Mouse (Mus musculus): Measurements from ENCODE around the gene Tbl1x.
"Not testable (repeated sequence)": the region's sequence is repeated elsewhere in the genome, so short reads cannot be mapped to it uniquely, and the experiment has no call there.

The Tbl1x gene

DNA sequence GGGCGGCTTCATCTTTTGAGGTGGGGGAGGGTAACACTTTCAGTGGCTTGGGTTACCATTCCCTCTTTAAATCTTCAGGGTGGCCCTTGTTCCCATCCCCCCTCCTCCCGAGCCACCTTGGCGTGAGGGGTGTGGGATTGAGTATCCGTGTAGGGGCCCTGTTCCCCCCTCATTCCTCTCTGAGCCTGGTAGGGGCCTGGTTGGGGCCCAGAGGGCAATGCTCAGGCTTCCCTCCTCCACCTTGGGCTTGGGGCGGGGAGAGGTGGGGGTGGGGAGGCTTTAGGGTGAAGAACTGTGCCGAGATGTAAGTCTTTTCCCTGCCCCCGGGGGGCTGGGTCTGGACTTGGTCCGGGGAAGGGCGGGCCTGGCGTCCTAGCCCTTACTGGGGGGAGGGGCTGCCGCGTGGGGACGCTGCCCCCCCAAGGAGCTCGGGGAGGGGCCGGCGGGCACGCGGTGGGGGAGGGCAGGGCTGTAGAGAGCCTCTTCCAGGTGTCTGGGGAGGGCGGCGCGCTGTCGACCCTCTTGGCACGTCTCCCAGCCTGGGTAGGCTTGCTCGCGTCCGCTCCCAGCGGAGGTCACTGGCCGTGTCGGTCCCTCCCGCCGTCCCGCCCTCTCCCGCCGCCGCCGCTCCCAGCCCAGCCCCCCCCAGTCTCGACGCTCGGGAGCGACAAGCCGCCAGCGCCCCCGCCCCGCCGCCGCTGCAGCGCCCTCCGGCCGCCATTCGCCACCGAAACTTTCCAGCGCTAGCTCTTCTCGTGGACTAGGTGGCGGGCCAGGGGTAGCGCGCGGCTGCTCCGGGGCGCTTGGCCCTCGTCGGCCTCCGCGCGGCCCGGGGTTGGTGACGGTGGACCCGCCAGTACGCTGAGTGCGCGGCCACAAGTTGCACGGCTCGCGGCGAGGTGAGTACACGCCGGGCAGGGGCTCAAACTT is at the start of gene Tbl1x:
TSS of gene Tbl1x (plus strand) at position 643 of the 930 bp plus-strand sequence.
- DNase-seq (ENCODE audit: low spot score): peak; percentile 68

DNA sequence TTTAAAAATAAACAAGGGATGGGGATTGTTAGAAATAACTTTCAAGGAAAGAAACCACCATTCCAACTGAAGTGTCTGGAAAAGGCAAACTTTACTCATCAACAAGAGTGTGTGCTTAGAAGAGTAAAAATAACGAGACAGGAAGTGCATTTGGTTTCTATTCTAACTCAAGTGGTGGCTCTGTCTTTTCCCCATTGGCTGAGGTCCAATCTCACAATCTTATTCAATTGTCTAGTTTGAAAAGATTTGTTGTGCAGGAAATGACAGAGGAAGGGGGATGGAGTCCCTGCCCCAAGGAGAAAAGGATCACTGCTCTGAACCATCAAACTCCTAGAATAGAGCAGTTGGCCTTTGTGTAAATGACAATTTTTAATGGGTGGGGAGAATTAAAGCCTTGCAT is 41.6 kb upstream of the Tbl1x start:
- DNase-seq (ENCODE audit: low spot score): no peak

DNA sequence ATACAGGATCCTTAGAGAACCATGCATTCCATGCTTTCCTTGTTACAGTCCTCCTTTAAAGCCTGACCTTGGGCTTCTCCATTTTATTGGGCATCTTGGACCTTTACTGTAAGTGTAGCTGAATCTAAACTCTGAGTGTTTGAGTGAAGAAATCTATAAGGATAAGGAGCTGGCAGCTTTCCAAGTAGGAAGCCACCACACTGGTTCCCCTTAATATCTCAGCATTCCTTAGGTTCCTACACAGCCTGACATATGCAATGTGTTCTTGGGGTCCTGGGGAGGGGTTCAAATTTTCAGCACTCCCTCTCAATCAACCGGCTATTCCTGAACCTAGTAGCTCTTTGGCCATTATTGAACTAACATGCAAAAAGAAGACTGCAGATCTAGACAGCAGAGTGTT is 38.0 kb upstream of the Tbl1x start:
- no peak for DNase-seq (ENCODE audit: low spot score)

DNA sequence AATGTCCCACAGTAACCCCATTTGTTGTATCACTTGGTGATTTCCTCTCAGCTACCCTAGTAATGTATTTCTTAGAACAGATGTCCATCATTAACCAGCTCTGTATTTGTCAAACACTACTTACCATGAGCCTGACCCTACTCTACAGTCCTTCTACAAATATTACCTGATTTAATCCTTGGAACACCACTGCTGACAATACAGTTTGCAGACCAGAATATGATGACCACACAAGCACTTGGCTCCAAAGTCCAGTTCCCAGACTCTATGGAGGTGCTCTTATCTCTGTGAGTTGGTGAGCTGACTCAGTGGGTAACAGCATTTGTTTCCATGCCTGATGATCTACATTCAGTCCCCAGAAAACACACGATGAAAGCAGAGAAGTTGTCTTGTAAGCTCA is 37.3 kb upstream of the Tbl1x start:
- DNase-seq (ENCODE audit: low spot score): no peak

DNA sequence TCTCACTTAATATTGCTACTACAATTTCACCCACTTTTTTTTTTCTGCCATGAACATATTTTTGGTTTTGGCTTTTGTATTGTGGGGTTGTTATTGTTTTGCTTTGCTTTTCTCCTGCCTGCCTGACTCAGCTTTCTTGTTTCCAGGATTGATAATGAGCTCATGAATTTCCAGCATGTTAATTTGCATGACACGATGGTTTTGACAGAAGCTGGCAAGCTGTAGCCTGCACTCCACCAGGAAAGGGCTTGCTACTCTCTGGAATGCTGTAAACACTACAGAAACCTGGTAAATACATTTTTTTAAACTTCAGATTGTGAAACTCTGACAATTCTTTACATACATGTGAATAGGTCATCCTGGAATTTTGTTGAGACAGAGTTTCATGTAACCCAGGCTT is 36.3 kb upstream of the Tbl1x start:
- no peak for DNase-seq (ENCODE audit: low spot score)

DNA sequence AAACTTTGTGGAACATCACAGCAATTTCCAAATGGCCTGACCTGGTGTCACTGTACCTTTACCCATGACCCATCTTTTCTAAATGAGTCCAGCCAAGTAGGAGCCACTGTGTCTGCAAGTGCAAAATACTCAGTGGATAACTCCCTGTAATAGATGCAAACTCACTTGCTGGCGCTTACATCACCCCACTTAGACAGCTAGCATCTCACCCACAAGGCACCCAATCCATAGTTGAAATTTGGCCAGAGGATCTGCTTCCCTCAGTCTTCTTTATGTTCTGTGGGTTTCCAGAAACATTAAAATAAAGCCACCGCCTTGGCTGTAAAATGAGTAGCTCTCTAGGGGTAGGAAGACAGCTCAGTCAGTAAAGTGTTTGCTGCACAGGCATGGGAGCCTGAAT is 33.3 kb upstream of the Tbl1x start:
- no peak for DNase-seq (ENCODE audit: low spot score)

DNA sequence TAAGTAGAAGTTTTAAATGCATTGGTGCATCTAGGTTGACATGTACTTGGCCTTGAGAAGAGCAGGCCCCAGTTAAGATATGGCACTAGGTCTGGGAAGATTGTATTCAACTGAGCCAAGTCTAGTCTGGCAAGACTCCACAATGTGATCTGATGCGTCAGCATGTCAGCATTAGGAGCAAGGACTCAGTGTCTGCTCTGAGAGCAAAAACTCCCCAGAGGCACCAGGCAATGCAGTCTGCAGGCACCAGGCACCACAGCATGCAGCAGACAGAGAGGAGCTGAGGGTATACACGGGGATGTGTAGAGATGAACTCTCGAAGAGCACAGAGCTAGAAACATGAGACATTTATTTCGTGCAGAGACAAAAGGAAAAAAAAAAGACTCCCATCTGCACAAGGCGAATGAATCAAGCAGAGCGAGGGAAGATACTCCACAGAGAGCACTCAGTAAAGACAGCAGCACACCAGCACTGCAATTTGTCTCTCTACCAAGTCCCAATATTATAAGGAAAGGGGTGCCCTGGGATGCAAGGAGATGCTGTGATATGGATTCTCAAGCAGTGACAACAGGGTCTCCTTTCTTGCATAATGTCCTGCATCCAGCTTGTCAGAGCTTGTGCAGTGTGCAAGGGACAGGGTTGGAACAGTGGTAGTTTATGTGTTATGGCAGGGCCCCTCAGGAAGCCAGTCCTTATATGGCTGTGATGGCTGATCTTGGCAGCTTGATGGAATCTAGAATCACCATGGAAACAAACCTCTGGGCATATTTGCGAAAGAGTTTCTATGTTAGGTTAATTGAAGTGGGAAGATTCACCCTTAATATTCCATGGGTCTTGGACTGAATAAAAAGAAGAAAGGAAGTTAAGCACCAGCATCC is 22.7 kb upstream of the Tbl1x start:
- peak; percentile 60 for DNase-seq (ENCODE audit: low spot score)

DNA sequence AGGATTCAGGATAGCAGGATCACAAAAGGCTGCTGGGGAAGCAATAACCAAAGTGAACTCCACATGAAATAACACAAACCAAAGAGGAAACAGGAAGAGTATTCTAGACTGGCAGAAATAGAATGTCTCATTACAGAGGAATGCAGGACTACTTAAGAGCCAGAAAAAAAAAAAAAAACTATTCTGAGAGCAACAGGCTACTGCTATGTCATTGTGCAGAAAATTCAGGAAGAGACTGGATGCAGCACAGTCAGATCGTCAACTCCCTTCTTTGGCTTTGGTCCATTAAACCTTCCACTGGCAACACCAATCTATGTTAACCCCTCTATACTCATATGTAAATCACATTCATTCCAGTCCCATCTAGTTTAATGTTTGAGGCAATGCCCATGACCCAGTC is 20.7 kb upstream of the Tbl1x start:
- DNase-seq (ENCODE audit: low spot score): no peak

DNA sequence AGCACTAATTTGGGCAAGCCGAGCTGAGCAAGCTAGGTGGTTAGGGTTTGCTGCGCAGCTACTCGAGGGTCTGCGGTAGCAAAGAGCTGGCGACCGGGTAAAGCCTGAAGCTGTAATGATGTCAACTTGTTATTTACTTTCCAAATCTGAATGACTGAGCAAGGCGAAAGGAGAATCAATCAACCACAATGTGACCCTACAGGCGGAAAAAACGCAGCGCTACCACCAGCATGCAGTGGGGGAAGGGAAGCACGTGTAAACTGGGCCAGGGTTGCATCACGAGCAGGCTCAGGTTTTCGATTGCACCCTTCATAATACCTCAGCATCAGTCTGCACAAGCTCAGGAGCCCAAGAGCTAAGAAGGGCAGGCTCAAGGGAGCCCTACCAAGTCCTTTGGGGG is 1.7 kb upstream of the Tbl1x start:
- peak; percentile 74 for DNase-seq (ENCODE audit: low spot score)

DNA sequence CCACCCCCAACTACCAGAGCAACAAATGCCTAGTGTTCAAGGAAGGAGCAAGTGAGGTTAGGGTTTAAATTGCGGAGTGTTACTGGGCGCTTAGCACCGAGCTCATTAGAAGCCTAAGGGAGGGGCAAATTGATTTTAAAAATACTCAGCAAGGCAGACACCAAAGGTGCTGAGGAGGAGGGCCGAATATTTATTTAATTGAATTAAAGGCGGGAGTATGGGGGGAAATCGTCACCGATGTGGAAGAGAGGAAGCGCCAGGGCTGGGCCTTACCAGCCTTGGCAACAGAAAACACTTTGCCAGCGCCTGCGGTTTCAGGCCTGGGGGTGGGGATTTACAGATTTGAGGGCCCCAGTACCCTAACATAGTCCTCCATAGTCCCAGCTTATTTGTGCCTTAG is 1.0 kb upstream of the Tbl1x start:
- DNase-seq (ENCODE audit: low spot score): no peak

DNA sequence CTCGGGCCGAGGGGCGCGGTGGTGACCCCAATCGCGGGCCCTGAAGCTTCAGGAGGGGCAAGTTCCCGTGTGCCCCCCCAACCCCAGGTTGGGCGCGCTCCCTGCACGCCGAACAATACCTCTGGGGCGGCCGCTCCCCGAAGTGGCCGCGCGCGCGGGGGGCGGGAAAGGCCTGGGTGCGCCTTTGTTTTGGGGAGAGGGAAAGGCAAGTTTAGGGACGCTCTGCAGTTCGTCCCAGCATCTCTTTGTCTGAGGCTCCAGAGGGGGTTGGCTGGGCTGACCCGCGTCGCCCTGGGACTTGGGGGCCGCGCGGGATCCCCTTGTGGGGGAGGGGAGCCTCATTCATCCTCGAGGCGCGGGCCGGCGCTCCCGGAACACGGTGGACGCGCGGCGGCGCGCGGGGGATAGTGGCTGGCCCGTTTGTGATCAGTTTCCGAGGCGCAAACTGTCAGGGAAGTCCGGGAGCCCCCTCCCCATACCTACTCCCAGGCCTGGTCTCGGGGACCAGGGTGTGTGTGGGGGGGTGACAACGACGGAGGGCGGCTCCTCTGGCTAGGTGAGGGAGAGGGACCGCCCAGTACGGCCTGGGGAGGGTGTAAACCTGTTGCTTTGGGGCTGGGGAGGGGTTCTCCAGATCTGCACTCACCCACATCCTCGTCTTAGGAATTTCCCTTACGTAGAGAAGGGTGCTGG is 634 bp downstream of the Tbl1x start:
- peak; percentile 9 for DNase-seq (ENCODE audit: low spot score)

DNA sequence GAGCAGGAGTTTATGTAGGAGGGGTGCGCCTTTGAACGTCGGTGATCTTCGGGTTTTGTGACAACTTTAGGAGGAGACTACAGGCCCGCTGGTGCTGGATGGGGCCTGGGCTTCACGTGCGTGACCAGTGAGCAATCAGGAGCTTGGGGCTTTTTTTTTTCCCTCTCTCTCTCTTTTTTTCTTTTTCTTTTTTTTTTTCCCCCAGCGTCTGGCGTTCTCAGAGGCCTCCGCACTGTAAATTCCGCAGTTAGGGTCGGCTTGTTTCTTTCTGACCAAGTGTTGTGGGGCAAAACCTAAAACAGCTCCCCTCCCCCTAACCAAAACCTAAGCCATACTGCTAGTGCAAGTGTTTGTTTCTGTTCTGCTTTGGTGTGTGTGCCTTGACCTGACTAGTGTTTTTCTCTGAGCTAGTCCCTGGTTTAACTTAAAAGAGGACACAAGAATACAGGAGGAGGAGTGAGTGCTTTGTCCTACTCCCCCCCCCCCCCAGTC is 1.2 kb downstream of the Tbl1x start:
- no peak for DNase-seq (ENCODE audit: low spot score)

DNA sequence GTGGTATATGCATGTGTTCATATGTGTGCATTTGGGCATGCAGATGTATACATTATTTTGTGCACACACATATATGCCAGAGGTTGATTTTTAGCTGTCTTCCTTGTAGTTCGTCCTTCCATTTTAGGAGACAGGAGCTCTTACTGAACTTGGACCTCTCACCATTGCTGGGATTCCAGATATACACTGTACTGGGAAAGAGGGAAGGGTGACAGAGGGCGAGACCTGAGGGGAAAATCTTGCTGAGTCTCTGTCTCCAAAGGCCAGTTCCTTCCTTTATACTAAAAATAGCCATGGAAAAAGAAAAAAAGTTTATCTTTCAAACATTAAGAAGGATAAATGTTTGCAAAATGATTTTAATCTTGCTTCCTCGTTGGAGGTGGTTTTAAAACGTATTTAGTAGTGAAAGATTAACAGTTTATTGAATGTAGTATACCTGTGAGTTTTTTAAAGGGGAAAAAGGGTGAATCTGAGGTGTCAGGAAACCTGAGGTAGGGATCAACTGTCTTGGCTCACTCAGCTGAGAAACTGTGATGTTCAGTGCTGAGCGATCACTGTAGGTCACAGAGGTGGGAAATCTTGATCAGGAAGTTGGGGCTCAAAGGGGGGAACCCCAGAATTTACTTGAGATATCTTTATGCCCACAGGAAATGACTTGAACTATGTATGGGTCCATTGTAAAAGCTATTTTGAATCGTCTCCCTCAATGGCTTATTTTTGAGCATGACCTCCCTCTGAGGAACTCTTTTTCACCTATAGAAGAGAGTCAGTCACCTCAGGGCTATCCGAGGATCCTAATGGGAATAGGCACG is 6.7 kb downstream of the Tbl1x start:
- DNase-seq (ENCODE audit: low spot score): no peak

DNA sequence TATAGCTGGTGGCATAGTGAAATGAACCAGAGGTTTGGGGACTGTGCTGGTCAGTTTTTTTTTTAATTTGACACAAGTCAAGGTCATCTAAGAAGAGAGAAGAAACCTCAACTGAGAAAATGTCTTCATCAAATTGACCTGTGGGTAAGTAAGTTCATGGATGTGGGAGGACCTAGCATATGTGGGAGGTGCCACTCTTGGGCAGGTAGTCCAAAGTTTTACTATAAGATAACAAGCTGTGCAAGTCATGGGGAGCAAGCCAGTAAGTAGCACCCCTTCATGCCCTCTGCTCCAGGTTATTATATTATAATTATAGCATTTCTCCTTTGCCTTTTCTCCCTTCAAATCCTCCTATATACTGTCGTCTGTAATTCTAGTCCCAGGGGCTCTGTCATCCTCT is 8.1 kb downstream of the Tbl1x start:
- DNase-seq (ENCODE audit: low spot score): no peak

DNA sequence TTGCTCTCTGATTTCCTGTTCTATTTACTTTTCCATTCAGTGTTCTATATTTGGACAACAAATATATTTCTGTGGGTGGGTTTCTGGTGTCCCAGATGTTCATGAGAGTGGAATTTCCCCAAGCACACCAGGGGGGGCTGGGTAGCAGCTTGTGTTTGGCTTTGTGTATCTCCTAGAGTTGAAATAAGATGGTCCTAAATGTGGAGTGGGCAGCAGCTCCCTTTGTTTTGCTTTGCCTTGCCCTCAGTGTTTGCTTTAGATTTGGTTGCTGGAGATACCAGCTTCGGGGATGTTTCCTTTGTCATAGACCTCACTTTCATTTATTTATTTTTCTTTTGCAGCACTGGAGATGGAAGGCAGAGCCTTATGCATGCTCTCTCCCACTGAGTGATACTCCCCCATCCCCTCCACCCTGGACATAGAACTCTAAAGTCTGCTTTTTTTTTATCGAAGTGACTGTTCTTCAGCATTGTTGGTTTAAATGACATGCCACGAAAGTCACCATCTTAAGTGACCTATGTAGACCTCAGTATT is 12.1 kb downstream of the Tbl1x start:
- DNase-seq (ENCODE audit: low spot score): no peak

DNA sequence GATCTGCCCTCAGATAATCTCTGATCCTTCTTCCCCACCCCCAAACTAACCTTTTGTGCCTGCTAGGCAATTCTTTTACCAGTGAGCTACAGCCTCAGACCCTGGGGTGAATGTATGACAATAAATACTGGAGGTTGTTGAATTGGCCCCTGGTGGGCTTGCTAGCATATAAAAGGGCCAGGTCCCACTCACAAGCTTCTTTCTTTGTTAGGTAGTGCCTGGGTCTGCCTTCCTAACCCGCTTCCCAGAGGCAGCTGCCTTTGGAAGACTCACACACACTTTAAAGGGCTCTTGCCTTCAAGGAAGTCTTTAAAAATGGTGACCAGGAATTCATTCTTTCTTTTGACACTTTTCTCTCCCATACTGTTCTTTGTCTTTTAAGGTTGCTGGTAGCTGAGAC is 14.4 kb downstream of the Tbl1x start:
- no peak for DNase-seq (ENCODE audit: low spot score)

DNA sequence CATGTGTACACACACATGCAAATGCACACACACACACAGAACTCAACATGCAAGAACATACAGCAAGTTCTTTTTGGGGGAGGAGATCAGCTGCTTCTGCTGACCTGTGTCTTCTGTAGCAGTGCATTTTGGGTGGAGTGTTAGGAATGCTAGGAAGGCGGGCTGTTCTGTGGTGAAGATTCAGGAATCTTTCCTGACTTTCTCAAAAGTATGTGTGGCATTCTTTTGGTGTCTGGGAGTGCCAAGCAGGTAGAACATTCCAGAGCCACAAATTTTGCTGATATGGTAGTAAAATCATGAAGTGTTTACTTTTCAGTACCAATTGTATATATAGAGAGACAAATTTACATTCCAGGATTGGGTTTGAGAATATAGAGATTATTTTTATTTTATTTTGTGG is 17.6 kb downstream of the Tbl1x start:
- DNase-seq (ENCODE audit: low spot score): no peak

DNA sequence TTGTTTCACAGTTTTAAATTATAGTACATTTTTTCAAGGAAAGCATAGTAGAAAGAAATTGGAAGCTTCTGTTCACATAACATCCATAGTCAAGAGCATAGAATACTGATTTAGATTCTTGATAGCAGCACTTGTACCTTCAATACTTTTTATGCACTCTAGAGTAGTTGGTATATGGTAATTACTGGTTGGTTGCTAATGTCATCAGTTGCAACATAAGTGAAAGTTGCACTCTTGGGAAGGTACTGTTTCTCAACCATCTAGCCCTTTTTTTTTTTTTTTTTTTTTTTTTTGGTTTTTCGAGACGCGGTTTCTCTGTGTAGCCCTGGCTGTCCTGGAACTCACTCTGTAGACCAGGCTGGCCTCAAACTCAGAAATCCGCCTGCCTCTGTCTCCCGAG is 20.2 kb downstream of the Tbl1x start:
- DNase-seq (ENCODE audit: low spot score): no peak

DNA sequence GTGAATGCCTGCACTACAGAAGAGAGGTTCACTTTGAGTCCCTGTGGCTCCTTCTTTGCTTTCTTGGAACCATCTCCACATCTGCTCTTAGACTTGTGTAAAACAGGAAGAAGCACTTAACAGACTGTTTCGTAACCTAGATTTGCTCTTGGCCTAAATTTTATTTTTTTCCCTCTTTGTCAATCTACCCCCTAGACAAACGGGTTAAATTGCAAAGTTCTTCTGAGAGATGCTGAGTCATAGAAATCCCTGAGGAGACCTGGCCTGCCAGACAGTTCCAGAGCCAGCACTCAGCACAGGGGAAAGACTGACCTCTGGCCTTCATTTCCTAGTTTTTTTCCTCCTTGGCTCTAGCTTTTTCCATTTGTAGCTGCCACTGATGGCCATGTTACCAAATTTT is 23.1 kb downstream of the Tbl1x start:
- no peak for DNase-seq (ENCODE audit: low spot score)

DNA sequence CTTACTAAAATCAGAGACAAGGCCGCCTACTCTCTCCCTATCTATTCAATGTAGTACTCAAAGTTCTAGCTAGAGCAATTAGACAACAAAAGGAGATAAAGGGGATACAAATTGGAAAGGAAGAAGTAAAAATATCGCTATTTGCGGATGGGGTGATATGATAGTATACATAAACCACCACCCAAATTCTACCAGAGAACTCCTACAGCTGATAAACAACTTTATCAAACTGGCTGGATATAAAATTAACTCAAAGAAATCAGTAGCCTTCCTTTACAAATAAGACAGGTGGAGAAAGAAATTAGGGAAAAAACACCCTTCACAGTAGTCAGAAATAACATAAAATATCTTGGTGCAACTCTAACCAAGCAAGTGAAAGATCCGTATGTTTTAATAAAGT is 29.0 kb downstream of the Tbl1x start:
- DNase-seq (ENCODE audit: low spot score): not testable (repeated sequence)

DNA sequence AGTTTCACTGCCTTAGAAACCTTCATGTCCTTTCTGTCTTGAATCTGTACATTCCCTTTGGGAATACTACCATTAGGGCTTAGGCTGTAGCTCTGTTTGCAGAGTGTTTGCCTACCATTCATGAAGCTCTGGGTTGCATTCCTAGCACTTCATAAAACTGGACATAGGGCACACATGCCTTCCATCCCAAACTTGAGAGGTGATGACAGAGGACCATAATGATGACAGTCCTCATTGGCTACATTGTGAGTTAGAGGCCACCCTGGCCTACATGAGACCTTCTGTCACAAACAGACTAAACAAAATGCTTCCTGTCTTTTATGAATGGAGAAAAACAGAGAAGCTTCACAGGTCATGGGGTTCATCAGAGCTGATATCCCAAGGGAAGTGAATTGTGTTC is 33.2 kb downstream of the Tbl1x start:
- no peak for DNase-seq (ENCODE audit: low spot score)

Measured in ovary, adult 18-20 months (tissue).